Mouse (Mus musculus): Measurements from ENCODE around the gene Necab3.

DNA sequence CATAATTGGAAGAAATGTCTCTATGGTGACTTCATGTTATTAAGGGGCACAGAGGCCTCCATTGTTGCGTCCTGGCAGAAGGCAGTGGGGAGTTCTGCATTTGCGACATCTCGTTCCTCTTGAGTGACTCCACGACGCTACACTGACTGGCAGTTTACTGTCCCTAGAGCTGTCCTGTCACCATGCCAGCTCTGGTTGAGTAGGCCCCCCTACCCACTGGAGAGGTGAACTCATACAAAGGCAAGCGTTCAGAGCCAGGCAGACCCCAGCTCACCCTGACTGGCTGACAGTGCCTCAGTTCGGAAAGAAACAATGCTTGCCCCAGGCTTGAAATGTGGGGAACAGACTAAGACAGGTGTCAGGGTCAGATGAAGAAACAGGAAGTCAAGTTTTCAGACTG, 15.6 kb upstream of the Necab3 start:
- no peak for TF ChIP-seq CTCF (IDR thresholded peaks at IDR 0.05; ENCODE audit: low read depth)
- no peak for TF ChIP-seq EP300 (IDR thresholded peaks at IDR 0.05; ENCODE audit: low read depth)
